Mouse (Mus musculus): ENCODE measurements at regions not wholly inside any gene's neighbourhood (a gene's known extent, or its start where the extent isn't known, plus 50 kb on each side); places are given as distances from the start of the nearest gene placed in this dataset.

GRCm38 (mm10) chr16:93152765-93153489 lies 327.0 kb upstream of the Runx1 start:
- no peak for TF ChIP-seq POU5F1 (IDR thresholded peaks at IDR 0.05; ENCODE audit: borderline replicate concordance, low read length)
- no peak for TF ChIP-seq CTCF (conservative IDR thresholded peaks at IDR 0.05; ENCODE audit: low read length)
- no peak for TF ChIP-seq NANOG (IDR thresholded peaks at IDR 0.05; ENCODE audit: borderline replicate concordance, low read length)
- Histone ChIP-seq H3K4me1 (replicated peaks; ENCODE audit: low read depth, low read length) (peaks cover 3% of the 10 kb centered on the region; the same call in 1 of the 2 replicates), H3K27me3 (ENCODE audit: insufficient read depth, low read length) (no peaks in the 10 kb centered on the region), H3K9me3 (ENCODE audit: low read length) (peaks cover 4% of the 10 kb centered on the region; the same call in 1 of the 2 replicates), H3K4me3 (replicated peaks; ENCODE audit: low read length) (no peak overlapping the region), H3K36me3 (ENCODE audit: insufficient read depth, low read length) (no peaks in the 10 kb centered on the region)

GRCm38 (mm10) chr16:93152057-93152456 lies 326.1 kb upstream of the Runx1 start:
- Histone ChIP-seq H3K9me3 (ENCODE audit: low read length) (peaks cover 4% of the 10 kb centered on the region; the same call in 1 of the 2 replicates), H3K4me1 (replicated peaks; ENCODE audit: low read depth, low read length) (peaks cover 3% of the 10 kb centered on the region; the same call in 1 of the 2 replicates), H3K4me3 (replicated peaks; ENCODE audit: low read length) (no peak overlapping the region), H3K36me3 (ENCODE audit: insufficient read depth, low read length) (no peaks in the 10 kb centered on the region), H3K27me3 (ENCODE audit: insufficient read depth, low read length) (no peaks in the 10 kb centered on the region)
- no peak for TF ChIP-seq POU5F1 (IDR thresholded peaks at IDR 0.05; ENCODE audit: borderline replicate concordance, low read length)
- no peak for TF ChIP-seq CTCF (conservative IDR thresholded peaks at IDR 0.05; ENCODE audit: low read length)
- no peak for TF ChIP-seq NANOG (IDR thresholded peaks at IDR 0.05; ENCODE audit: borderline replicate concordance, low read length)

- peaks cover 4% of the 10 kb centered on the region; the same call in 1 of the 2 replicates for H3K9me3 ChIP-seq (ENCODE audit: low read length)
- TF ChIP-seq NANOG (IDR thresholded peaks at IDR 0.05; ENCODE audit: borderline replicate concordance, low read length) (no peak), POU5F1 (IDR thresholded peaks at IDR 0.05; ENCODE audit: borderline replicate concordance, low read length) (no peak), CTCF (conservative IDR thresholded peaks at IDR 0.05; ENCODE audit: low read length) (no peak)
- no peaks in the 10 kb centered on the region for H3K27me3 ChIP-seq (ENCODE audit: insufficient read depth, low read length)
- H3K4me3 ChIP-seq (replicated peaks; ENCODE audit: low read length) = no peak overlapping the region
- no peaks in the 10 kb centered on the region for H3K36me3 ChIP-seq (ENCODE audit: insufficient read depth, low read length)
- peaks cover 3% of the 10 kb centered on the region; the same call in 1 of the 2 replicates for H3K4me1 ChIP-seq (replicated peaks; ENCODE audit: low read depth, low read length)
Observed at GRCm38 (mm10) chr16:93151652-93152051, 325.7 kb upstream of the Runx1 start.

GRCm38 (mm10) chr16:93150451-93150850 lies 324.5 kb upstream of the Runx1 start:
- no peaks in the 10 kb centered on the region for H3K36me3 ChIP-seq (ENCODE audit: insufficient read depth, low read length)
- TF ChIP-seq CTCF (conservative IDR thresholded peaks at IDR 0.05; ENCODE audit: low read length) (no peak), NANOG (IDR thresholded peaks at IDR 0.05; ENCODE audit: borderline replicate concordance, low read length) (no peak), POU5F1 (IDR thresholded peaks at IDR 0.05; ENCODE audit: borderline replicate concordance, low read length) (no peak)

GRCm38 (mm10) chr16:93147525-93148222 lies 321.7 kb upstream of the Runx1 start:
- H3K27me3 ChIP-seq (ENCODE audit: insufficient read depth, low read length) = peaks cover 4% of the 10 kb centered on the region; the same call in 1 of the 2 replicates
- TF ChIP-seq NANOG (IDR thresholded peaks at IDR 0.05; ENCODE audit: borderline replicate concordance, low read length) (no peak), CTCF (conservative IDR thresholded peaks at IDR 0.05; ENCODE audit: low read length) (no peak), POU5F1 (IDR thresholded peaks at IDR 0.05; ENCODE audit: borderline replicate concordance, low read length) (no peak)
- H3K4me3 ChIP-seq (replicated peaks; ENCODE audit: low read length) = no peak overlapping the region
- H3K9me3 ChIP-seq (ENCODE audit: low read length) = peaks cover 4% of the 10 kb centered on the region; the same call in 1 of the 2 replicates
- H3K36me3 ChIP-seq (ENCODE audit: insufficient read depth, low read length) = no peaks in the 10 kb centered on the region
- peaks cover 3% of the 10 kb centered on the region; the same call in 1 of the 2 replicates for H3K4me1 ChIP-seq (replicated peaks; ENCODE audit: low read depth, low read length)

More at GRCm38 (mm10) chr16:93150451-93150850, 324.5 kb upstream of the Runx1 start:
- peaks cover 3% of the 10 kb centered on the region; the same call in 1 of the 2 replicates for H3K4me1 ChIP-seq (replicated peaks; ENCODE audit: low read depth, low read length)
- H3K9me3 ChIP-seq (ENCODE audit: low read length) = peaks cover 4% of the 10 kb centered on the region; the same call in 1 of the 2 replicates
- H3K27me3 ChIP-seq (ENCODE audit: insufficient read depth, low read length) = no peaks in the 10 kb centered on the region
- H3K4me3 ChIP-seq (replicated peaks; ENCODE audit: low read length) = no peak overlapping the region

- peaks cover 2% of the 10 kb centered on the region; the same call in 1 of the 2 replicates for H3K9me3 ChIP-seq (ENCODE audit: low read length)
- H3K4me3 ChIP-seq (replicated peaks; ENCODE audit: low read length) = no peak overlapping the region
- H3K36me3 ChIP-seq (ENCODE audit: insufficient read depth, low read length) = no peaks in the 10 kb centered on the region
- H3K4me1 ChIP-seq (replicated peaks; ENCODE audit: low read depth, low read length) = peaks cover 3% of the 10 kb centered on the region; the same call in 1 of the 2 replicates
- no peak for TF ChIP-seq NANOG (IDR thresholded peaks at IDR 0.05; ENCODE audit: borderline replicate concordance, low read length)
- TF ChIP-seq POU5F1 (IDR thresholded peaks at IDR 0.05; ENCODE audit: borderline replicate concordance, low read length) = no peak
- TF ChIP-seq CTCF (conservative IDR thresholded peaks at IDR 0.05; ENCODE audit: low read length) = no peak
- H3K27me3 ChIP-seq (ENCODE audit: insufficient read depth, low read length) = peaks cover 4% of the 10 kb centered on the region; the same call in 1 of the 2 replicates
Observed at GRCm38 (mm10) chr16:93146812-93147211, 320.9 kb upstream of the Runx1 start.

- Histone ChIP-seq H3K36me3 (ENCODE audit: insufficient read depth, low read length) (no peaks in the 10 kb centered on the region), H3K27me3 (ENCODE audit: insufficient read depth, low read length) (peaks cover 4% of the 10 kb centered on the region; the same call in 1 of the 2 replicates), H3K4me3 (replicated peaks; ENCODE audit: low read length) (no peak overlapping the region), H3K4me1 (replicated peaks; ENCODE audit: low read depth, low read length) (peaks cover 3% of the 10 kb centered on the region; the same call in 1 of the 2 replicates), H3K9me3 (ENCODE audit: low read length) (no peaks in the 10 kb centered on the region)
- TF ChIP-seq CTCF (conservative IDR thresholded peaks at IDR 0.05; ENCODE audit: low read length) = no peak
- TF ChIP-seq NANOG (IDR thresholded peaks at IDR 0.05; ENCODE audit: borderline replicate concordance, low read length) = no peak
- no peak for TF ChIP-seq POU5F1 (IDR thresholded peaks at IDR 0.05; ENCODE audit: borderline replicate concordance, low read length)
Observed at GRCm38 (mm10) chr16:93145617-93146016, 319.7 kb upstream of the Runx1 start.

GRCm38 (mm10) chr16:93144033-93144432 lies 318.1 kb upstream of the Runx1 start:
- no peaks in the 10 kb centered on the region for H3K36me3 ChIP-seq (ENCODE audit: insufficient read depth, low read length)
- H3K4me3 ChIP-seq (replicated peaks; ENCODE audit: low read length) = no peak overlapping the region
- TF ChIP-seq NANOG (IDR thresholded peaks at IDR 0.05; ENCODE audit: borderline replicate concordance, low read length) (no peak), POU5F1 (IDR thresholded peaks at IDR 0.05; ENCODE audit: borderline replicate concordance, low read length) (no peak), CTCF (conservative IDR thresholded peaks at IDR 0.05; ENCODE audit: low read length) (no peak)
- H3K9me3 ChIP-seq (ENCODE audit: low read length) = no peaks in the 10 kb centered on the region
- H3K4me1 ChIP-seq (replicated peaks; ENCODE audit: low read depth, low read length) = no peaks in the 10 kb centered on the region
- H3K27me3 ChIP-seq (ENCODE audit: insufficient read depth, low read length) = peaks cover 4% of the 10 kb centered on the region; the same call in 1 of the 2 replicates

Measured in E14TG2a.4 (cell line).